ENCODE assay signal across 8 mouse cellular contexts in the genomic region with DNA sequence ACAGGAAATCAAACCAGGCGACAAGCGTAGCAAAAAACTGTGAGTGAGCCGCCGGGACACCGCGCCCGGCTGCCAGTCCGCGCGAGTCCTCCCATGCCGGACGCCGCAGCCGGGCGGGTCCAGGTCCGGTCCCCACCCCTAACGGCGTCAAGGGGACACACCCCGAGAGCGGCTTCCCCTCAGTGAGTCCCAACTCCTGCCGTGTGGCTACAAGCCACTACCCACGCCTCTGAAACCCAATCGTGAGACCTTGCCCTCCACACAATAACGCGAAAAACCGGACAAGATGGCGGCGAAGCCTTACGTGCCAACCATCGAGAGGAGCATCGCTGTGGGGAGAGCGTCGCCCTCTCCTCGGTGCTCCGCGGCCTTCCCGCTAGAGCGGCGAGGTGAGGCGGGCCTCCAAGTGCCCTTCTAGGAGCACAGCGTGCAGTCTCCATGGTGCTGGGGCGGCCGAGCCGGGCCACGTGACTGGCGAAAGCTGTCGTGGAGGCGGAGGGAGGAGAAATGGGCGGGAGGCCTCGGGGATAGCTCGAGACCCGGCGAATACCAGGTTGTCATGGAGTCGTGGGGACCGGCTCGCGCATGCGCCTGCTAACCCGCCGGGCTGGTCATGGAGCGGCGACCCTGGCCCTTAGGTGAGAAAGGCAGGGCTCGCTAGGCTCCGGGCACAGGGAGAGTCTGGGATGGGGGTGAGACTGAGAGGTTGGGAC. TPM values are rescaled to one million over a fixed set of nuclear protein-coding genes. Genes with fewer than 3 reads are reported as not detected.
A peak's percentile ranks its signal among the peaks of the same experiment; 100 is the strongest.
DNase-seq lines count a peak whose midpoint lies in the region; ATAC-seq and TF ChIP-seq lines count a peak whose summit lies in the region.

Gene Cipc, plus strand, starts transcription at position 182 of the 713 bp plus-strand sequence.

- DNase-seq in G1E (ENCODE audit: low spot score): peak; percentile 99
- peak; percentile 97 to 99 for DNase-seq in cerebellum, adult 18-20 months
- peak; percentile 94 to 96 for DNase-seq in heart, postnatal 36 days
- peak; percentile 98 to 99 for DNase-seq in layer of hippocampus, adult 2 months (ENCODE audit: low spot score in 2 of 2)
- DNase-seq in lung, embryonic 14.5 days: peak; percentile 99
- peak; percentile 97 for DNase-seq in thymus, adult 2 months

- TF ChIP-seq CTCF in G1E (IDR thresholded peaks at IDR 0.05; ENCODE audit: low read depth, low read length): no peak
- no peak; the same call in 1 of the 2 replicates for TF ChIP-seq CTCF in layer of hippocampus, adult 2 months (conservative IDR thresholded peaks at IDR 0.05)
- TF ChIP-seq CTCF in lung, embryonic 14.5 days (IDR thresholded peaks at IDR 0.05; ENCODE audit: low read depth): no peak; the same call in 1 of the 2 replicates
- no peak for TF ChIP-seq CTCF in olfactory bulb, adult 2 months (IDR thresholded peaks at IDR 0.05; ENCODE audit: insufficient read depth, low read depth, low read length)
- TF ChIP-seq CTCF in thymus, adult 2 months (IDR thresholded peaks at IDR 0.05; ENCODE audit: borderline replicate concordance, control insufficient read depth, extremely low read depth, insufficient read depth, low read length, poor library complexity): peak; percentile 67; the same call in 1 of the 2 replicates

- WGBS in forebrain, embryonic 16.5 days: under 1% methylated on average over 64 of the region's 64 CpGs
- under 1% methylated on average over 64 of the region's 64 CpGs for WGBS in lung, embryonic 14.5 days
- under 1% methylated on average over 64 of the region's 64 CpGs for WGBS in olfactory bulb, adult 2 months
- under 1% methylated on average over 64 of the region's 64 CpGs for WGBS in thymus, adult 2 months

- H3K4me2 ChIP-seq in forebrain, embryonic 16.5 days (ENCODE audit: low read length): peak within 1 kb of the TSS; percentile 91
- peak within 1 kb of the TSS; percentile 86 for H3K4me2 ChIP-seq in lung, embryonic 14.5 days

- H3K36me3 ChIP-seq in G1E (replicated peaks): peaks cover 16% of the 10 kb centered on the region
- H3K36me3 ChIP-seq in forebrain, embryonic 16.5 days (ENCODE audit: control insufficient read depth, insufficient read depth): no peaks in the 10 kb centered on the region
- no peaks in the 10 kb centered on the region for H3K36me3 ChIP-seq in lung, embryonic 14.5 days (ENCODE audit: insufficient read depth)
- no peaks in the 10 kb centered on the region for H3K36me3 ChIP-seq in thymus, adult 2 months (ENCODE audit: control insufficient read depth, insufficient read depth, low read length)

- H3K9me3 ChIP-seq in G1E (replicated peaks): no peaks in the 10 kb centered on the region
- no peaks in the 10 kb centered on the region for H3K9me3 ChIP-seq in forebrain, embryonic 16.5 days (ENCODE audit: control insufficient read depth, low read length)
- no peaks in the 10 kb centered on the region for H3K9me3 ChIP-seq in lung, embryonic 14.5 days (ENCODE audit: low read depth, low read length)

- TF ChIP-seq POLR2A in olfactory bulb, adult 2 months (IDR thresholded peaks at IDR 0.05; ENCODE audit: insufficient read depth, low read depth, low read length): peak; percentile 82
- peak; percentile 85 for TF ChIP-seq POLR2A in thymus, adult 2 months (IDR thresholded peaks at IDR 0.05; ENCODE audit: control insufficient read depth, extremely low read depth, insufficient read depth, low read length, poor library complexity)

- H3K27me3 ChIP-seq in G1E (ENCODE audit: insufficient read depth, low read length): peaks cover 15% of the 10 kb centered on the region
- H3K27me3 ChIP-seq in forebrain, embryonic 16.5 days (replicated peaks; ENCODE audit: control insufficient read depth, insufficient read depth, low read length): no peaks in the 10 kb centered on the region
- no peaks in the 10 kb centered on the region for H3K27me3 ChIP-seq in lung, embryonic 14.5 days (ENCODE audit: insufficient read depth, low read length)
- H3K27me3 ChIP-seq in thymus, adult 2 months (ENCODE audit: control insufficient read depth, insufficient read depth, low read length): no peaks in the 10 kb centered on the region

- peak within 1 kb of the TSS; percentile 97 for H3K9ac ChIP-seq in forebrain, embryonic 16.5 days (replicated peaks; ENCODE audit: low read depth, low read length)
- peak within 1 kb of the TSS; percentile 92 for H3K9ac ChIP-seq in lung, embryonic 14.5 days

- intact Hi-C loops in heart, postnatal 36 days (cut with DNase I): loop anchor here (1.0 kb wide), 1 partner anchor 14 kb away; no protein-coding TSS in a partner anchor

- H3K4me1 ChIP-seq in G1E (ENCODE audit: insufficient read depth, low read depth, low read length): peaks cover 65% of the 10 kb centered on the region
- peaks cover 48% of the 10 kb centered on the region for H3K4me1 ChIP-seq in forebrain, embryonic 16.5 days (replicated peaks; ENCODE audit: control insufficient read depth, insufficient read depth, low read length)
- H3K4me1 ChIP-seq in lung, embryonic 14.5 days (ENCODE audit: insufficient read depth): peaks cover 18% of the 10 kb centered on the region
- peaks cover 8% of the 10 kb centered on the region for H3K4me1 ChIP-seq in olfactory bulb, adult 2 months (ENCODE audit: control insufficient read depth, insufficient read depth, low read length)
- peaks cover 28% of the 10 kb centered on the region for H3K4me1 ChIP-seq in thymus, adult 2 months (replicated peaks; ENCODE audit: control insufficient read depth, insufficient read depth, low read length)

- H3K27ac ChIP-seq in forebrain, embryonic 16.5 days (ENCODE audit: low read length): peak within 1 kb of the TSS; percentile 99
- H3K27ac ChIP-seq in layer of hippocampus, adult 2 months: peak within 1 kb of the TSS; percentile 99
- peak within 1 kb of the TSS; percentile 99 for H3K27ac ChIP-seq in lung, embryonic 14.5 days (ENCODE audit: low read depth)
- peak within 1 kb of the TSS; percentile 99 for H3K27ac ChIP-seq in olfactory bulb, adult 2 months (ENCODE audit: insufficient read depth, low read depth, low read length)
- peak within 1 kb of the TSS; percentile 67 for H3K27ac ChIP-seq in thymus, adult 2 months (ENCODE audit: control insufficient read depth, insufficient read depth, low read length)

- peak within 1 kb of the TSS; percentile 77 for H3K4me3 ChIP-seq in G1E (ENCODE audit: low read depth, low read length)
- H3K4me3 ChIP-seq in forebrain, embryonic 16.5 days (replicated peaks; ENCODE audit: low read length): peak within 1 kb of the TSS; percentile 79
- peak within 1 kb of the TSS; percentile 69 for H3K4me3 ChIP-seq in layer of hippocampus, adult 2 months
- peak within 1 kb of the TSS; percentile 71 for H3K4me3 ChIP-seq in lung, embryonic 14.5 days (ENCODE audit: low read depth, low read length)
- peak within 1 kb of the TSS; percentile 62 for H3K4me3 ChIP-seq in olfactory bulb, adult 2 months (ENCODE audit: insufficient read depth, low read depth, low read length)
- peak within 1 kb of the TSS; percentile 72 for H3K4me3 ChIP-seq in thymus, adult 2 months (ENCODE audit: control insufficient read depth, insufficient read depth, low read length)

- ATAC-seq in G1E (ENCODE audit: extremely low read depth, insufficient number of reproducible peaks, low FRiP score, poor library complexity, severe bottlenecking): peak; percentile 81
- peak; percentile 98 for ATAC-seq in forebrain, embryonic 16.5 days
- peak; percentile 99 for ATAC-seq in lung, embryonic 14.5 days (ENCODE audit: insufficient read depth)

RNA-seq across cellular contexts. Expression of gene Cipc, which starts in this region (rescaled TPM):
- total RNA-seq in G1E (2014; fragmentation: Nextera tagmentation) (89.5 and 104 TPM in 2 replicates), G1E (2017) (70.0 and 75.9 TPM in 2 replicates)
- polyA plus RNA-seq in G1E (2012): 35.5 and 42.7 TPM in 2 replicates
- 61.5 and 62.7 TPM in 2 replicates for polyA plus RNA-seq in forebrain, embryonic 16.5 days (2015; fragmentation: Nextera tagmentation; extraction: Ambion mirVana)
- 10 to 100 TPM; 46.4 to 48.4 TPM for total RNA-seq in heart, postnatal 36 days (2021)
- 10 to 100 TPM; 73.4 to 83.6 TPM for total RNA-seq in layer of hippocampus, adult 2 months (2021)
- 22.4 and 24.3 TPM in 2 replicates for polyA plus RNA-seq in lung, embryonic 14.5 days (2014; fragmentation: Nextera tagmentation; extraction: Ambion mirVana)
- polyA plus RNA-seq in olfactory bulb, adult 2 months (2012; ENCODE audit: insufficient read depth, insufficient read length, low replicate concordance, missing spikeins): 112 TPM in 1 of 2 replicates, not detected in the other
- polyA plus RNA-seq in thymus, adult 2 months (2012; rRNA removed): 43.8 and 56.5 TPM in 2 replicates

Comparison
In these comparisons a context has a peak if more than half of its experiments do, and no peak if none do; other contexts are left out.
1. Peak in every context shown above with its lines: DNase-seq, ATAC-seq, H3K4me3 ChIP-seq and H3K27ac ChIP-seq.